Mouse (Mus musculus): ENCODE results near the gene Igfbp6.
A peak's percentile ranks its signal among the peaks of the same experiment; 100 is the strongest.
"Not testable (repeated sequence)": the region's sequence is repeated elsewhere in the genome, so short reads cannot be mapped to it uniquely, and the experiment has no call there.

Igfbp6 gene

GRCm38 (mm10) chr15:102136129-102136758 is 7.9 kb upstream of the Igfbp6 start, which contains the start of gene Spryd3:
Spryd3 (minus strand) TSS chr15:102136234.
- peak; percentile 97 for DNase-seq (ENCODE audit: low spot score)

GRCm38 (mm10) chr15:102141120-102141519 is 3.0 kb upstream of the Igfbp6 start:
- DNase-seq (ENCODE audit: low spot score), result no peak

GRCm38 (mm10) chr15:102142914-102143912 is 949 bp upstream of the Igfbp6 start:
- DNase-seq (ENCODE audit: low spot score), result peak; percentile 38

- DNase-seq (ENCODE audit: low spot score), result no peak
Observed at GRCm38 (mm10) chr15:102144726-102145125, 564 bp downstream of the Igfbp6 start.

- DNase-seq (ENCODE audit: low spot score), result no peak
Observed at GRCm38 (mm10) chr15:102145330-102145729, 1.2 kb downstream of the Igfbp6 start.

- no peak for DNase-seq (ENCODE audit: low spot score)
Observed at GRCm38 (mm10) chr15:102146089-102146488, 1.9 kb downstream of the Igfbp6 start.

- DNase-seq (ENCODE audit: low spot score), result peak; percentile 45
Observed at GRCm38 (mm10) chr15:102146882-102147281, 2.7 kb downstream of the Igfbp6 start.

- DNase-seq (ENCODE audit: low spot score), result no peak
Observed at GRCm38 (mm10) chr15:102147674-102148402, 3.7 kb downstream of the Igfbp6 start.

GRCm38 (mm10) chr15:102149561-102149960 is 5.4 kb downstream of the Igfbp6 start:
- DNase-seq (ENCODE audit: low spot score), result no peak

- DNase-seq (ENCODE audit: low spot score), result no peak
Observed at GRCm38 (mm10) chr15:102150301-102151135, 6.4 kb downstream of the Igfbp6 start, which contains the start of gene Soat2. Soat2 (plus strand) TSS chr15:102150526.

- DNase-seq (ENCODE audit: low spot score), result peak; percentile 81
Observed at GRCm38 (mm10) chr15:102152646-102153045, 8.5 kb downstream of the Igfbp6 start.

GRCm38 (mm10) chr15:102155006-102155405 is 10.8 kb downstream of the Igfbp6 start:
- not testable (repeated sequence) for DNase-seq (ENCODE audit: low spot score)

- DNase-seq (ENCODE audit: low spot score), result peak; percentile 60
Observed at GRCm38 (mm10) chr15:102156836-102157235, 12.7 kb downstream of the Igfbp6 start.

- no peak for DNase-seq (ENCODE audit: low spot score)
Observed at GRCm38 (mm10) chr15:102160415-102161060, 16.4 kb downstream of the Igfbp6 start.

- DNase-seq (ENCODE audit: low spot score), result no peak
Observed at GRCm38 (mm10) chr15:102163900-102164693, 19.9 kb downstream of the Igfbp6 start.

- no peak for DNase-seq (ENCODE audit: low spot score)
Observed at GRCm38 (mm10) chr15:102165468-102166100, 21.4 kb downstream of the Igfbp6 start.

GRCm38 (mm10) chr15:102167620-102168021 is 23.5 kb downstream of the Igfbp6 start:
- DNase-seq (ENCODE audit: low spot score), result peak; percentile 53

GRCm38 (mm10) chr15:102169064-102169463 is 24.9 kb downstream of the Igfbp6 start:
- DNase-seq (ENCODE audit: low spot score), result no peak

GRCm38 (mm10) chr15:102173581-102173980 is 29.4 kb downstream of the Igfbp6 start:
- DNase-seq (ENCODE audit: low spot score), result no peak

Data from embryo, embryonic 10 days (tissue).